Mouse (Mus musculus) neural tube, embryonic 15.5 days (tissue): ENCODE results near the gene Ehd3. TPM values are rescaled to one million over a fixed set of nuclear protein-coding genes. Genes with fewer than 3 reads are reported as not detected.
A peak's percentile ranks its signal among the peaks of the same experiment; 100 is the strongest.

ENCODE experiments used
- ATAC-seq: fragments of 200-750 bp; cut with Nextera tagmentation; 2 replicates; pipeline ENCODE4 v1.8.0; 2017; ENCODE audit warnings: mild to moderate bottlenecking, moderate TSS enrichment, moderate library complexity; ENCODE audit not compliant: low FRiP score
- H3K27ac ChIP-seq: fragments of 300-500 bp; sonication (generic); replicated peaks from 2 replicates; pipeline ENCODE4 v1.5.1; 2015; ENCODE audit warnings: mild to moderate bottlenecking, inconsistent platforms
- H3K27me3 ChIP-seq: fragments of 300-500 bp; sonication (generic); replicated peaks from 2 replicates; pipeline ENCODE4 v1.6.1; 2015; ENCODE audit warnings: inconsistent platforms
- H3K36me3 ChIP-seq: fragments of 300-500 bp; sonication (generic); 2 replicates; pipeline ENCODE4 v1.6.1; 2015; ENCODE audit warnings: inconsistent platforms
- H3K4me1 ChIP-seq: fragments of 300-500 bp; sonication (generic); 2 replicates; pipeline ENCODE4 v1.6.1; 2015; ENCODE audit warnings: inconsistent platforms
- H3K4me2 ChIP-seq: fragments of 300-500 bp; sonication (generic); 2 replicates; pipeline ENCODE4 v1.6.1; 2015; ENCODE audit warnings: inconsistent platforms, mild to moderate bottlenecking, moderate library complexity
- H3K4me3 ChIP-seq: fragments of 300-500 bp; sonication (generic); replicated peaks from 2 replicates; pipeline ENCODE4 v1.5.1; 2015; ENCODE audit warnings: mild to moderate bottlenecking, inconsistent platforms
- H3K9ac ChIP-seq: fragments of 300-500 bp; sonication (generic); replicated peaks from 2 replicates; pipeline ENCODE4 v1.6.1; 2015; ENCODE audit warnings: mild to moderate bottlenecking, inconsistent platforms
- H3K9me3 ChIP-seq: fragments of 300-500 bp; sonication (generic); replicated peaks from 2 replicates; pipeline ENCODE4 v1.6.1; 2016; ENCODE audit warnings: inconsistent platforms
- WGBS: fragments of 180-500 bp; shearing (Covaris S2); methylation state at CpG from one replicate; pipeline ENCODE4 v1.1.7; 2015; ENCODE audit warnings: mixed read lengths; 5-methylcytosine and 5-hydroxymethylcytosine counted together
- polyA plus RNA-seq: library from polyadenylated mRNA; unstranded; fragments of >200 nt; fragmentation: Nextera tagmentation; extraction: Ambion mirVana; gene quantifications from 2 replicates; pipeline ENCODE4 v1.2.1, GENCODE M21; 2015

Ehd3 gene
- polyA plus RNA-seq, 1 experiment from 2014 or later: 24.5 TPM

- Histone ChIP-seq H3K27me3 (no peaks in the 10 kb centered on the region), H3K9ac (no peak overlapping the region), H3K4me2 (no peak overlapping the region), H3K9me3 (no peaks in the 10 kb centered on the region), H3K27ac (no peak overlapping the region), H3K4me3 (no peak overlapping the region), H3K36me3 (no peaks in the 10 kb centered on the region), H3K4me1 (peaks cover 24% of the 10 kb centered on the region)
- no peak for ATAC-seq
- WGBS: 75% methylated on average over 5 of the region's 5 CpGs
Observed at GRCm38 (mm10) chr17:73811566-73811965, 7.6 kb downstream of the Ehd3 start.

GRCm38 (mm10) chr17:73813031-73813660 lies 9.2 kb downstream of the Ehd3 start:
- H3K9ac ChIP-seq: no peak overlapping the region
- no peaks in the 10 kb centered on the region for H3K27me3 ChIP-seq
- no peaks in the 10 kb centered on the region for H3K9me3 ChIP-seq
- H3K4me3 ChIP-seq: no peak overlapping the region
- no peak for ATAC-seq
- peaks cover 16% of the 10 kb centered on the region for H3K4me1 ChIP-seq
- 78% methylated on average over 8 of the region's 8 CpGs for WGBS
- H3K36me3 ChIP-seq: no peaks in the 10 kb centered on the region
- no peak overlapping the region for H3K27ac ChIP-seq
- no peak overlapping the region for H3K4me2 ChIP-seq

GRCm38 (mm10) chr17:73814500-73815190 lies 10.7 kb downstream of the Ehd3 start:
- Histone ChIP-seq H3K4me2 (no peak overlapping the region), H3K27me3 (no peaks in the 10 kb centered on the region), H3K9ac (no peak overlapping the region), H3K4me3 (no peak overlapping the region), H3K9me3 (no peaks in the 10 kb centered on the region), H3K36me3 (no peaks in the 10 kb centered on the region), H3K4me1 (peaks cover 3% of the 10 kb centered on the region; the same call in 1 of the 2 replicates), H3K27ac (no peak overlapping the region)
- 81% methylated on average over 6 of the region's 6 CpGs for WGBS
- no peak for ATAC-seq

- Histone ChIP-seq H3K4me1 (no peaks in the 10 kb centered on the region), H3K4me3 (no peak overlapping the region), H3K36me3 (no peaks in the 10 kb centered on the region), H3K9ac (no peak overlapping the region), H3K4me2 (no peak overlapping the region), H3K9me3 (no peaks in the 10 kb centered on the region), H3K27me3 (no peaks in the 10 kb centered on the region), H3K27ac (no peak overlapping the region)
- no peak for ATAC-seq
- 87% methylated on average over 9 of the region's 9 CpGs for WGBS
Observed at GRCm38 (mm10) chr17:73817697-73818380, 13.9 kb downstream of the Ehd3 start.

GRCm38 (mm10) chr17:73818936-73819335 lies 15.0 kb downstream of the Ehd3 start:
- Histone ChIP-seq H3K27me3 (no peaks in the 10 kb centered on the region), H3K4me2 (no peak overlapping the region), H3K36me3 (no peaks in the 10 kb centered on the region), H3K4me1 (peaks cover 6% of the 10 kb centered on the region), H3K27ac (no peak overlapping the region), H3K9ac (no peak overlapping the region), H3K4me3 (no peak overlapping the region), H3K9me3 (no peaks in the 10 kb centered on the region)
- WGBS: 65% methylated on average over 4 of the region's 4 CpGs
- no peak for ATAC-seq

DNA sequence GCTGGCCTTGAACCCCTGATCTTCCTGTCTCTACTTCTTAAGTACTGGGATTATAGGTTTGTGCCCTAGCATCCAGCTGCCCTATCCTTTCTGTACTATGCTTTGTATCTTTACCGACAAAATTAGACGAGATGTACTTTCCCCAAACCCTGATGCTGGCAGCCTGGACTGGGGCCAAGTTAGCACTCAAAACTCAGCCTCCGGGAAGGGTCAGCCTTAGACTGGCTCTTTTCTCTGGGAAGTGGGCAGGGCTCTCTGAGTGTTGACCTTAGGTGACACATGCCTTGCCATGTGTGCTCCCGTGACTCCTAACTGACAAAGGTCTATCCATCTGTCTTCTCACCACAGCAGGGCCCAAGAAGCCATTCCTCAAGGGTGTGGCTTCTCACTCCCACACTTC lies 16.8 kb downstream of the Ehd3 start:
- no peak overlapping the region for H3K4me2 ChIP-seq
- H3K9me3 ChIP-seq: no peaks in the 10 kb centered on the region
- no peak for ATAC-seq
- H3K9ac ChIP-seq: no peak overlapping the region
- peaks cover 6% of the 10 kb centered on the region for H3K4me1 ChIP-seq
- no peak overlapping the region for H3K27ac ChIP-seq
- H3K27me3 ChIP-seq: no peaks in the 10 kb centered on the region
- H3K36me3 ChIP-seq: no peaks in the 10 kb centered on the region
- 75% methylated on average over 4 of the region's 4 CpGs for WGBS
- no peak overlapping the region for H3K4me3 ChIP-seq

DNA sequence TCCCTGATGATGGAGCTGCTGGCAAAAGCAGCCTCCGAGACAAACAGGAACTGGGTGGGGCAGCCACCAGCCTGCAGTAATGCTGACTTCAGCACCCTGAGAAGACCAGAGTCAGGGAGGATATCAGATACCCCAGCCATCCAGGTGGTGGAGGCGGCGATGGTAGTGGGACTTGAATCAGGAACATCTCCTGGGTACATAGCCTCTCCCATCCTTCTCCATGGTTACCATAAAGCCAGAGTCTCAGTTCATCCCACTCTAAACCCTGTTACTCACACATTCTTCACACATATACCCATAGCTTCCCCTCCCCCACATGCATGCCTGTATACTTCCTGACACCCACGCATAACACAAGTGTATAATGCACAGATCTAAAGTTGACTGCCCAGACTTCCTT lies 18.3 kb downstream of the Ehd3 start:
- WGBS: 93% methylated on average over 4 of the region's 4 CpGs
- H3K36me3 ChIP-seq: peaks cover 8% of the 10 kb centered on the region

DNA sequence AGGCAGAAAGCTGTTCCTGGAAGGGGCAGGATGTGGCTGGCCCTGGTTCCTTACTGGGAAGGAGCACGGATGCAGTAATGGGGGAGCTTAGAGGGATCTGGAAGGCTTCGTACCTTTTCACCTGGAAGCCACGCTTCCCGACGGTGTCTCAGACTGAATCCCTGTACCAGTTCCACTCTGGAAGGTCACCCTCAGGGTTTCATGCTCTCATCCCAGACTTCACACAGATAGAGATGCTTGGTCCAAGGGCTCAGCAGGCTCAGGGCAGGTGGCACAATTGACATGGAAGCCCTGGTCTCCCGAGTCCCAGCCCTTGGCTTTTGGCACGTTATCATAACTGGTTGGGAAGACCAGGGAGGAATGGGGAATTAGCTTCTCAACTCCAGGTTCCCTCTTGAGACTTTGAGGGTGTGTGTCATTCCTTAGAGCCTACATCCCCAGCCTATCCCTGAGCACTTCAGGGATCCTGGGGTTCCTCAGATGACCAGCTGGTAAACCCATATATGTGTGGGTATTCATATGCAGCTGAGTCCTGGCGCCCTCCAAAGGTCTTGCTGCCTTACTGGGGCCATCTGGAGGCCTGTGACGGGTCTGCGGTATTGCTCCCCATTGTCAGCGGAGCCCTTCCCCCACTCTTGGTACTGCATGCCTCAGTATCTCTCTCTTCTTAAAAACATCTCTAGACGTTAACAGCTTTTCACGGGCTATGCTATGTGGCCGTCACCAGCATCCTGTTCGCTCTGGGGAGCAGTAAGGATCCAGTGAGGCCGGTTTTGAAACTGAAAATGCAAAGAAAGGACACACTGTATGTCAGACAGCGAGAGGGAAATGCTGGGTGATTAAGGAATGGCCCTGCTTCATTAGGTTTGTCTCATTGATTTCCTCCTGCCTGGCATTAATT lies 19.4 kb downstream of the Ehd3 start:
- peaks cover 19% of the 10 kb centered on the region for H3K36me3 ChIP-seq
- 68% methylated on average over 17 of the region's 17 CpGs for WGBS
- H3K4me2 ChIP-seq: no peak overlapping the region
- H3K4me3 ChIP-seq: no peak overlapping the region
- ATAC-seq: 0 out of 2 replicates have a peak, but pooled peaks have one; percentile 47
- H3K9ac ChIP-seq: no peak overlapping the region
- no peaks in the 10 kb centered on the region for H3K27me3 ChIP-seq
- peaks cover 6% of the 10 kb centered on the region for H3K4me1 ChIP-seq
- no peak overlapping the region for H3K27ac ChIP-seq
- no peaks in the 10 kb centered on the region for H3K9me3 ChIP-seq

More for the DNA sequence above, 18.3 kb downstream of the Ehd3 start:
- ATAC-seq: no peak
- H3K9ac ChIP-seq: no peak overlapping the region
- no peaks in the 10 kb centered on the region for H3K27me3 ChIP-seq
- H3K4me1 ChIP-seq: peaks cover 6% of the 10 kb centered on the region
- no peaks in the 10 kb centered on the region for H3K9me3 ChIP-seq
- no peak overlapping the region for H3K4me2 ChIP-seq
- H3K27ac ChIP-seq: no peak overlapping the region
- no peak overlapping the region for H3K4me3 ChIP-seq

DNA sequence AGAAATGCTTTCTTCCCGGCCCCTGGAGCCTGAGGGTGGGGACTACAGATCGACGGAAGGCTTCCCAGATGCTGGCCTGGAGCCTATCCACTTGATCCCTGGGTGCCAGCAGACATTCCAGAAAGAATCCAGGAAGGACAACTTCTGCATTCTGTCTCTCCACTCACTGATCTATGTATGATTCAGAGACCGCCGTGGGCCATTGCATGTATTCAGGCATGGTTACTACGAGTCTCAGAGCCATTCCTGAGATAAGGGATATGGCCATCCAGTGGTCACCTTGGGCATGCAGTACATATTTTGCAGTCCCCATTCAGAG lies 20.0 kb downstream of the Ehd3 start:
- Histone ChIP-seq H3K4me3 (no peak overlapping the region), H3K36me3 (peaks cover 24% of the 10 kb centered on the region), H3K9ac (no peak overlapping the region), H3K27ac (no peak overlapping the region), H3K4me2 (no peak overlapping the region), H3K27me3 (no peaks in the 10 kb centered on the region), H3K4me1 (peaks cover 6% of the 10 kb centered on the region), H3K9me3 (no peaks in the 10 kb centered on the region)
- ATAC-seq: 0 out of 2 replicates have a peak, but pooled peaks have one; percentile 3
- WGBS: 60% methylated on average over 6 of the region's 6 CpGs

GRCm38 (mm10) chr17:73826106-73826505 lies 22.2 kb downstream of the Ehd3 start:
- Histone ChIP-seq H3K9ac (no peak overlapping the region), H3K27ac (no peak overlapping the region), H3K36me3 (peaks cover 39% of the 10 kb centered on the region), H3K4me3 (no peak overlapping the region), H3K4me1 (peaks cover 6% of the 10 kb centered on the region), H3K9me3 (no peaks in the 10 kb centered on the region), H3K27me3 (no peaks in the 10 kb centered on the region), H3K4me2 (no peak overlapping the region)
- WGBS: 87% methylated on average over 6 of the region's 6 CpGs
- no peak for ATAC-seq

DNA sequence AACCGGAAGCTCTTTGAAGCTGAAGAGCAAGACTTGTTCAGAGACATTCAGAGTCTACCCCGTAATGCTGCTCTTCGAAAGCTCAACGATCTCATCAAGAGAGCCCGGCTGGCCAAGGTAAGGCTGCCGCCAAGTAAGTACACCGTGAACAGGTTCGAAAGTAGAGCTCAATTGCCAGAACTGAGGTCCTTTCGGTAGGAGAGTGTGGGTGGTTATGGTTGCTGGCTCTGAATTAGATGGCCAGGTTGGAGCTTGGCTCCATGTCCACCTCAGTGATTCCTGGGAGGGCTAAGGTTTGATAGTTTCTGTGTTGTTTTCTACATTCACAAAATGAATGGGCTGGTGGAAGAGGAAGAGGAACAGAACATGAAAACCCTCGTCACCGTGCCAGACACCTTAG lies 23.5 kb downstream of the Ehd3 start:
- peaks cover 39% of the 10 kb centered on the region for H3K36me3 ChIP-seq
- no peak overlapping the region for H3K4me3 ChIP-seq
- no peak overlapping the region for H3K4me2 ChIP-seq
- peaks cover 6% of the 10 kb centered on the region for H3K4me1 ChIP-seq
- no peak for ATAC-seq
- WGBS: 97% methylated on average over 11 of the region's 11 CpGs
- H3K27me3 ChIP-seq: no peaks in the 10 kb centered on the region
- H3K9ac ChIP-seq: no peak overlapping the region
- H3K9me3 ChIP-seq: no peaks in the 10 kb centered on the region
- no peak overlapping the region for H3K27ac ChIP-seq
